In genomic region chr3:52037260-52037659, GRCm38 (mm10) we compare ENCODE assay signal across 16 mouse cellular contexts.
A peak's percentile ranks its signal among the peaks of the same experiment; 100 is the strongest.
DNase-seq lines count a peak whose midpoint lies in the region; ATAC-seq and TF ChIP-seq lines count a peak whose summit lies in the region.
"Had no signal": no experiment of that assay in that cellular context is flagged by ENCODE, and none has a peak within 500 bp of the region (broad histone marks: within the 10 kb centered on the region; RNA-seq: fewer than 3 reads in every experiment).

No protein-coding gene starts in this region.

- no peaks in the 10 kb centered on the region for H3K27me3 ChIP-seq in forebrain, embryonic 11.5 days (ENCODE audit: control insufficient read depth, insufficient read depth, low read length)
- H3K27me3 ChIP-seq in forebrain, embryonic 16.5 days (replicated peaks; ENCODE audit: control insufficient read depth, insufficient read depth, low read length), result no peaks in the 10 kb centered on the region
- H3K27me3 ChIP-seq in kidney, embryonic 15.5 days, result no peaks in the 10 kb centered on the region
- H3K27me3 ChIP-seq in kidney, adult 2 months (replicated peaks; ENCODE audit: control insufficient read depth, insufficient read depth, low read length), result no peaks in the 10 kb centered on the region
- H3K27me3 ChIP-seq: hindbrain, embryonic 13.5 days had no signal

- no peak for TF ChIP-seq CTCF in kidney, adult 2 months (conservative IDR thresholded peaks at IDR 0.05; ENCODE audit: insufficient read depth, insufficient read length, low read depth, low read length)

- 39% methylated on average over 5 of the region's 5 CpGs for WGBS in forebrain, embryonic 11.5 days
- WGBS in forebrain, embryonic 16.5 days, result 61% methylated on average over 5 of the region's 5 CpGs
- WGBS in kidney, embryonic 15.5 days, result 28% methylated on average over 5 of the region's 5 CpGs
- 62% methylated on average over 5 of the region's 5 CpGs for WGBS in kidney, adult 2 months

- H3K9ac ChIP-seq in forebrain, embryonic 11.5 days (ENCODE audit: low read length), result no peak overlapping the region
- H3K9ac ChIP-seq in forebrain, embryonic 16.5 days (replicated peaks; ENCODE audit: low read depth, low read length), result no peak overlapping the region
- H3K9ac ChIP-seq in kidney, embryonic 15.5 days, result no peak overlapping the region
- H3K9ac ChIP-seq: forebrain, postnatal 0 days; hindbrain, embryonic 13.5 days had no signal

- no peak overlapping the region for H3K4me2 ChIP-seq in forebrain, embryonic 11.5 days (ENCODE audit: low read depth, low read length, severe bottlenecking)
- no peak overlapping the region for H3K4me2 ChIP-seq in forebrain, embryonic 16.5 days (ENCODE audit: low read length)
- no peak overlapping the region for H3K4me2 ChIP-seq in kidney, embryonic 15.5 days
- H3K4me2 ChIP-seq: hindbrain, embryonic 13.5 days had no signal

- DNase-seq in forebrain, embryonic 11.5 days (ENCODE audit: low spot score), result peak; percentile 45
- DNase-seq in kidney, postnatal 10 days, result no peak
- peak; percentile 35 to 60 for DNase-seq in kidney, postnatal 4 days
- DNase-seq in kidney, adult 2 months, result no peak
- no peak for DNase-seq in urinary bladder, postnatal 25 days (ENCODE audit: low spot score)
- DNase-seq: adrenal gland, postnatal 10 days; cerebellum, adult 11-12 months; cerebellum, adult 9-10 months; cerebellum, postnatal 36 days; forebrain, postnatal 0 days; gastrocnemius, postnatal 14 days; heart, postnatal 10 days had no signal

- no peak overlapping the region for H3K4me3 ChIP-seq in forebrain, embryonic 11.5 days (ENCODE audit: low read depth, low read length)
- no peak overlapping the region for H3K4me3 ChIP-seq in forebrain, embryonic 16.5 days (replicated peaks; ENCODE audit: low read length)
- no peak overlapping the region for H3K4me3 ChIP-seq in kidney, embryonic 15.5 days (replicated peaks)
- no peak overlapping the region for H3K4me3 ChIP-seq in kidney, adult 2 months (ENCODE audit: insufficient read depth, low read depth, low read length)
- H3K4me3 ChIP-seq: hindbrain, embryonic 13.5 days had no signal

- H3K4me1 ChIP-seq in forebrain, embryonic 11.5 days (replicated peaks; ENCODE audit: control insufficient read depth, insufficient read depth, low read length), result peaks cover 11% of the 10 kb centered on the region
- 0 out of 2 replicates have a peak, but pooled peaks cover 2% of the 10 kb centered on the region for H3K4me1 ChIP-seq in forebrain, embryonic 16.5 days (replicated peaks; ENCODE audit: control insufficient read depth, insufficient read depth, low read length)
- H3K4me1 ChIP-seq in kidney, embryonic 15.5 days, result peaks cover 68% of the 10 kb centered on the region
- peaks cover 10% of the 10 kb centered on the region; the same call in 1 of the 2 replicates for H3K4me1 ChIP-seq in kidney, adult 2 months (ENCODE audit: control insufficient read depth, insufficient read depth, low read length)

- no peaks in the 10 kb centered on the region for H3K36me3 ChIP-seq in forebrain, embryonic 11.5 days (ENCODE audit: control insufficient read depth, insufficient read depth, low read length)
- no peaks in the 10 kb centered on the region for H3K36me3 ChIP-seq in forebrain, embryonic 16.5 days (ENCODE audit: control insufficient read depth, insufficient read depth)
- H3K36me3 ChIP-seq in kidney, embryonic 15.5 days, result no peaks in the 10 kb centered on the region
- H3K36me3 ChIP-seq in kidney, adult 2 months (ENCODE audit: control insufficient read depth, insufficient read depth, low read length), result no peaks in the 10 kb centered on the region
- H3K36me3 ChIP-seq: hindbrain, embryonic 13.5 days had no signal

- H3K27ac ChIP-seq in forebrain, embryonic 11.5 days (ENCODE audit: low read depth, low read length), result no peak overlapping the region
- no peak overlapping the region for H3K27ac ChIP-seq in forebrain, embryonic 16.5 days (ENCODE audit: low read length)
- H3K27ac ChIP-seq in kidney, embryonic 15.5 days, result peak overlapping the region; percentile 71
- H3K27ac ChIP-seq in kidney, adult 2 months (ENCODE audit: insufficient read depth, low read depth, low read length), result no peak overlapping the region
- H3K27ac ChIP-seq: hindbrain, embryonic 13.5 days; hindbrain, postnatal 0 days had no signal

- TF ChIP-seq POLR2A in kidney, adult 2 months (IDR thresholded peaks at IDR 0.05; ENCODE audit: low read depth, low read length), result no peak

- no peak for ATAC-seq in forebrain, embryonic 11.5 days (replicated peaks; ENCODE audit: low FRiP score)
- no peak for ATAC-seq in forebrain, embryonic 16.5 days
- ATAC-seq in kidney, embryonic 15.5 days (replicated peaks; ENCODE audit: low FRiP score), result 0 out of 2 replicates have a peak, but pooled peaks have one; percentile 20
- ATAC-seq: forebrain, postnatal 0 days; hindbrain, postnatal 0 days had no signal

- no peaks in the 10 kb centered on the region for H3K9me3 ChIP-seq in forebrain, embryonic 11.5 days (ENCODE audit: control insufficient read depth, low read length)
- H3K9me3 ChIP-seq in forebrain, embryonic 16.5 days (ENCODE audit: control insufficient read depth, low read length), result no peaks in the 10 kb centered on the region
- no peaks in the 10 kb centered on the region for H3K9me3 ChIP-seq in kidney, embryonic 15.5 days (replicated peaks)
- H3K9me3 ChIP-seq: hindbrain, embryonic 13.5 days had no signal

Comparison
In these comparisons a context has a peak if more than half of its experiments do, and no peak if none do; other contexts are left out.
1. DNase-seq: peak in forebrain, embryonic 11.5 days (single experiment) and kidney, postnatal 4 days (2 of 2); none in kidney, postnatal 10 days (single experiment), kidney, adult 2 months (single experiment) and urinary bladder, postnatal 25 days (single experiment).